Mouse (Mus musculus) adrenal gland, postnatal 36 days (tissue): ENCODE data around the gene Poc1a. TPM values are rescaled to one million over a fixed set of nuclear protein-coding genes. Genes with fewer than 3 reads are reported as not detected.

Experiments used
- DNase-seq, 2 experiments: peaks; one replicate each; pipeline ENCODE4 v3.0.0; 2021; ENCODE audit warnings: mixed read lengths in 1 of 2
- total RNA-seq, 2 experiments: library from RNA; stranded (reverse); gene quantifications; 2 replicates each; pipeline ENCODE4 v1.2.3; 2021

Gene Poc1a
- total RNA-seq, 2 experiments from 2014 or later: 3.6 to 5.6 TPM

DNA sequence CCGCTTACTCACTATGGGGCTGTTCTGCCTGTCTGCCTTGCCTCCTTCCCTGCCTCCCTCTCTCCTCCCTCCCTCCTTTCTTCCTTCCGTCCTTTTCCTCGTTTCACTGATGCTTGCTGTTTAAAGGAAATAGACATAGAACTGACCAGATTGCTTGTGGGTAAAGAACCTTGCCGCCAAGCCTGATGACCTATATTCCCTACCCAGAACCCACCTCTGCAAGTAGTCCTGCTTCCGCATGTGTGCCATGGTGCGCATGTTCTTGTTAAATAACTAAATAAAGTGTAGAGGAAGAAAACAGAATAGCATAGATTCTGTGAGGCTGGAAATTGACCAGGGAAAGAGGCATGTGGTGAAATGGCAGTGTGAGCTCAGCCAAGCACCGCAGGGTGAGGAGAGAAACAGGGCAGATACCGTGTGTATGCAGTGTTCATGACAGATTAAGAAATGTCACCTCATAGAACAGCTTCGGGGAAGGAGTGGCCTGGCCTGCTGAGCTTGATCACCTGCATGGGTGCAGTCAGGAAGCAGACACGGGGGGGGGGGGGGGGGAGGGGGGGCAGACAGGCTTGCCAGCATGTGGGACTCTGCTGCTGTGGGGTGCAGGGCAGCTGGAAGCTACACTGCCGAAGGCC, 20.7 kb downstream of the Poc1a start:
- no peak for DNase-seq

DNA sequence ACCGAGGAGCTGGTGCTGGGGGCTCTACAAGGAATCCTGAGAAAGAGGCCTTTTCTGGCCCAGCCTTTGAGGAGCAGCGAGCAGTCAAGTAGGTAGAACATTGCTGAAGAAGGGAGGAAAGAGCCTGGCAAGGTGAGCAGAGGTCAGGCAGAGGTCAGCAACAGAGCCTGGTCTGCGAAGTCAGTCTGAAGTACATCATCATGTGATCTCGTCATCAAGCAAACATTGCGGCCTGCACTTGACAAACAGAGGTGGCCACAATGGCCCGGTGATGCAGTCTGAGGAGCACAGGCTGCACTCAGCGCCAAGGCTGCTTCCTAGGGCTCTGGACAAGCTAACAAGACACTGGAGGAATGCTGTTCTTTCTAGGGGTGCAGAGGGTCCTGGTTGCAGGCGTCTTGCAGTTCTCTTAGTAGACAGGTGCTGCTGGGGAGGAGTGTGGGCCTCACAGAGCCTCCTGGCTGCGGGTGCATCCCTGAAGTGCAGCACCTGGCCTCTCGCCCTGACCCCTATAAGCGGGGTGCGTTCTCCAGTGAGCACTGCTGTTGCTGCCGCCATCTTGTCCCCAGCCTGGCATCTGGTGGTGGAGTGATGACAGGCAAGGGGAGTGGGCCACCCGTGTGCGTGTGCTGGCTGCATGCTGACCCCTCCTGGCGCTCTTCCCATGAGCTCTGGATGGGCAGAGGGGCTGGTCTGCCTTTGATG, 21.7 kb downstream of the Poc1a start:
- DNase-seq: no peak

DNA sequence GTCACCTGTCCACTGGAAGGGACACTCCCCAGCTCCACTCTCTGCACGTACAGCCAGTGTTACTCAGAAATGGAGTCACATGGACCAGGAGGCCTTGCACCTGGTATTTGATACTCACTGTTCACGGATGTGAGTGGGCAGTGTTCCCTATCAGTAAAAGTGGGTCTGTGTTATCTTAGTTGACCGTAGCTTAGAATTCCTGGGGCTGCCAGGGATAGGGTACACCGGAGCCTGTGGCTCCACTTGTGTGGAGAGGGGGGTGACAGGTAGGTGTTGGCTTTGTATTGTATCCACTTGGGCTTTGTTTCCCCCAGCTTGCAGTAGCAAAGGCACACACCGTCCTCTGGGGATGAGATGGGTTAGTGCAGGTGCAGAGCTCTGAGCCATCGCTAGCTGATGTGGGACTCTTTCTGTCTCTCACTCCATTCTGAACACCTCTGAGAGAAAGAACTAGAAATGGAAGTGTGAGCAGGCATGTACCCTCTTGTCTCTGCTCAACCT, 22.6 kb downstream of the Poc1a start:
- no peak for DNase-seq

DNA sequence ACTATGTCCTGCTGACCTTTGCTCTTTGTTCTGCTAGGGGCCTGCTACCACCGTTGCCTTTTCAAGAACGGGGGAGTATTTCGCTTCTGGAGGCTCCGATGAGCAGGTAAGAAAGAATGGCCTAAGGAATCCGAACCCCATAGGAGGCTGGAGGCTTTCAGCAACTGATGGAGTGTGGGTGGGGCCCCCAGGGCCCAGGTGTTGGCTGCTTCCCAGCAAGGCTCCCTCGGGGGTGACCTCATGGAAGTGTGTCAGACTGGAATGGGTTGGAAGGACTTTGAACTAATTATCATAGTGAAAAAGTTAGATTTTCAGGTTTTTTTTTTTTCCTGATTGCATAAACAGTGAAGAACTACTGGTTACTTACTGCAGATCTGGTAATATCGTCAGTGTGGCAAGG, 24.4 kb downstream of the Poc1a start:
- DNase-seq: peak in 1 of 2 experiments; percentile 58

DNA sequence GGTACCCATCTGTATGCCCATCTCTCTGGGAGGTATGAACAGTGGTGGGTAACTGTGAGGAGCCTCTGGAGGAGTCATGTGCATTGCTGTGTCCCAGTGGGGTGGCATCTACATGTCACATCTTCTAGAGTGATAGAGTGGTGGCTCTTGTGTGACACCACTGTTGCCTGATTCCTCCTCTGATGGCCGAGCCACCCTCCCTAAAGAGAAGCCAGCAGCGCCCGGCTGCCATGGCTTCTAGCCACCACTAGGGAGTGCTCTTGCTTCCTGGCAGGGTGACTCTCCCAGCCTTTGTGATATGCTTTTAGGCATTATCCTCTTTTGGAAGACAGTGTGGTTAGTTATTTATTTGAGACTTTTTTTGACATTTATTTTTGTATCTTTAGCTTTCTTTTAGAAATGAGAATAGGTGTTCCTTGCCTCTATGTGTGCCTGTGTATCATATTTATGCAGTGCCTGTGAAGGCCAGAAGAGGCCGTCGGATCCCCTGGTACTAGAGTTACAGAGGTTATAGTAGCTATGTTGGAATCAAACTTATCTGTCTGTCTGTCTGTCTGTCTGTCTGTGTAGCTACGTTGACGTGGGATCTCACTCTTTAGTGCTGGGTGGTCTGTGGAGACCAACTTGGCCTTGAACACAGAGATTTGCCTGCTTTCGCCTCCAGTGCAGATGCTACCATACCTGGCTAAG, 25.9 kb downstream of the Poc1a start:
- peak; percentile 77 to 87 for DNase-seq

DNA sequence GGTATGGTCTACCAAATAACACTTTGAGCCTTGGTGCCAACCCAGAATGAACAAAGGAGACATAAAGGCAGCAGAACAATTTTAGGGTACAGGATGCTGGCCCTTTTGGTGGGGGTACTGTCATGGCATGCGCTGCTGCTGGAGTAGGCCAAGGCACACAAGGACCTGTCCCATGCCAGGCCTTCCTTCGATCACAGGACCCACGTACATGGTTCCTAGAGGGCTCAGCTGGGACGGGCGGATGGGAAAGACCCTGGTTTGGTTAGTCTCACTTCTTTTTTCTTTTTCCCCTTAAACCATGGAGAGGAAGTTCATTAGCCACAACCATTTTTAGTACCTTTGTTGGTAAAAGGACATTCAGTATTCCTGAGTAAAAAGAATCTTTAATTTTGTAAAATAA, 27.3 kb downstream of the Poc1a start:
- DNase-seq: no peak

DNA sequence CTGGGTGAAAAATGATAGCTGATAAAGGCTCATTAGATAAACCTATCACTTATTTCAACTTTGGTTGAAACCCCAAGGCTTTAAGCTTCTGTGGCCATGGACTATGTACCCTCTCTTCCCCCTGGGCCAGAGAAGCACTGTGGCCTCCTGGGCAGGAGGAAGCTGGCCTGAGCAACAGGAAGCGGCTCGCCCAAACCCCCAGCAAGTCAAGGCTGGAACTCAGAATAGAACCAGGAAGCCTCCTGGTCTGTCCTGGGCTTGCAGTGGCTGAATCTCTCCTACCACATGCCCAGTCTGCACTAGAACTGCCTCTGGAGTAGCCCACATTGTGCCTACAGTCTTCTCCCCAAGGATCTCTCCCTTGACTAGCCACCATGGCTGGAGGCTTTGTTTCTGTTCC, 27.7 kb downstream of the Poc1a start:
- DNase-seq: peak; percentile 17 to 35

DNA sequence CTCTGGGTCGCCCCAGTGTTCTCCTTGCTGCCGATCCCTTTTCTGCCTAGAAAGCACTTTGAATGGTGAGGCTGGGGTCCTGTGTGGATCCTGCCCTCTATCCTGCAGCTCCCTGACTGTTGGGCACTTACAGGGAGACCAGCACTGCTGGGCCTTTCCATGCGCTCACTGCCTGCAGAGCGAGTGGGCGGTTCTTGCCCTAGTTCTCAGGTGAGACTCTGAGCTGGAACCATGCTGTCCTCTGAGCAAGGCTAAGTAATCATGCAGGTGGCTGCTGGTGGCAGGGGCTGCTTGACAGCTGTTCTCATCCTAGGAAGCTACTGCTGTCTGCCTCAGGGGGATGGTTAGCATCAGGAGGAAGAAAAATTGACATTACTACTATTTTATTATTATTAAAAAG, 28.1 kb downstream of the Poc1a start:
- no peak for DNase-seq

DNA sequence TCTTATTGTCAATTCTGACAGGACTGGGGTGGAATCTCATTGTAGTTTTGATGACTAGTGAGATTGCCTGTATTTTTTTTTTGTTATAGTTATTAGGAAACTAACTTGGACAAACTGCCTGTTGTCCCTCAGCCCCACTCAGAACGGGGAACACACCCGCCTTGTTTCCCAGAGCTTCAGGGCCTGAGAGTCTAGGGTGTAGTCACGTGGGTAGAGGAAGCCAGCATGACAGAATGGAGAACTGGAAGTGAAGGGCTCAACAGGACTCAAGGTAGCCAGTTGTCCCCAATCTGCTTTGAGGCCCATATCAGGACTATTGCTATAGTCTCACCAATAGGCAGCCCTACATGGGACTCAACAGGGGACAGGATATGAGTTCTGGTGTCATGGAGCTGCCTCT, 29.0 kb downstream of the Poc1a start:
- DNase-seq: no peak

DNA sequence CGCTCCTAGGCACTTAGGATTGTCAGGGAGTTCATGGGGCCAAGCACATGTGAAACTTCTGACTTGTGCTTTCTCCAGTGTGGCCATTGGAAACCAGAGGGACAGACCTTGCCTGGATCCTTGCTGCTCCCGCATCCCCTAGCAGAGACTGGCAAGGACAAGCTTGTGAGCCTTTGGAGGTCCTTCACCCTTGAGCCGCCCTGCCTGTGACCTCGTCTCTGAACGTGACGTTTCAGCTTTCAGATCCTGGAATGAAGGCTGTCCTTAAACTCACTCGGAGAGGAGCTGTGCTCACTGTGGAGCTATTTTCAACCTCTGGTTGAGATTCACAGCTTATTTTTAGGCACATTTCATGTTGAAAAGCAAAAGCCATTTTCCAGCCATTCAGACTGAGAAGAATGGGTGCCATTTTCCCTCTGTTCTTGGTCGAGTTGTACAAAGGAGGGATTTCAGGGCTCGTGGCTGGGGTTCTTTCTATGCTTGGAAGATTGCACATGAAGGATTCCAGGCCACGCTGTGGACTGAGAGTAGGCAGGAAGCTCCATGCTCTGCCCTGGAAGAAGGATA, 30.8 kb downstream of the Poc1a start:
- no peak for DNase-seq

DNA sequence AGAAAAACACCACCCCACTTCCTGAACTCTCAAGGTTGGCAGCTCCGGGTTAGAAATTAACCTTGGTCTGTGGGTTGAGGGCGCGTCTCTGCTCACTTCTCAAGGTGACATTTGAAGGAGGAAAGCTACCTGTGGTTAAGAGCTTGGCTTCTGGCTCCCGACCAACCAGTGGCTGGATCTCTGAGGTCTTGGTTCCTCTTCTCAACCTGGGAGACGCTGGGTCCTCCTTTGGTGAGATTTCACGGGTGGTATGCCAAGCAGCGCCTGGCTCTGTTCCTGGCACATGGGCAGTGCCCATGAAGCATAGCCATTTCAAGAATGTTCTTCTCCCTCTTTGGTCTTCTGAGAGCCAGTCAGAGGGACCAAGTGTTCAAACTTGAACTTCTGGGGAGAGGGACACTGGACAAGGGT, 32.1 kb downstream of the Poc1a start:
- no peak for DNase-seq

DNA sequence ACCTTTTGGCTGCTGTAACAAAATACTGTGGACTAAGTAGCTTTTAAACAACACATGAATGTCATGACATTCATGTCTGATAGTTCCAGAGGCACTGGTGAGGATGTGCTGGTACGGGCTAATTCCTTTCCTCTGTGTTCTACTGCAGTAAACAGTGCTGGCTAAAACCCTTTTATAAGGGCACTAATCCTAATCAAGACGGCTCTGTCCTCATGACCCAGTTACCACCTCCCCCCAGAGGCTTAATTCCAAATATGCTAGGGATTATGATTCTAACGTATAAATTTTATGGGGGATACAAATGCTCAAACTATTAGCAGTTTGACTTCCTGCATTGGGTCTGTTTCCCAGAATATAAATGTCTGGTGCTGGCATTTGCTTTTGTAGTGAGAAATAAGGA, 33.3 kb downstream of the Poc1a start:
- DNase-seq: no peak

DNA sequence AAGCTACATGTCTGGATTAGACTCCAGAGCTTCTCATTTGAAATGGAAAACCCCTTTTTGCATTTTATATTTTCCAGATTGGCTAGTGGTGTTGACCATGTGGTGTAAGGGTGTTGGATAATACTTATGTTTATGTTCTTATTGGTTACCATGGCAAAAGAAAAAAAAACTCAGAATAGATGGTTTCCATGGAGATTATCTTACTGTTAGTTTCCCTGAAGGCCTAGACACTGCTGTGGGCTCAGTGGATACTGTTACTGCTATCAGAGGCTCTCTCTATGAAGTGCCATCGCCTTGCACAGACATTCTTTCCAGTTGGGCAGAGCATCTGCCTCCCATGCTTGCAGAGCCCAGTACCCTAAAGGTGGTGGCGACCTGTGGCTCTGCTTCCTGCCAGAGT, 37.2 kb downstream of the Poc1a start:
- DNase-seq: no peak

DNA sequence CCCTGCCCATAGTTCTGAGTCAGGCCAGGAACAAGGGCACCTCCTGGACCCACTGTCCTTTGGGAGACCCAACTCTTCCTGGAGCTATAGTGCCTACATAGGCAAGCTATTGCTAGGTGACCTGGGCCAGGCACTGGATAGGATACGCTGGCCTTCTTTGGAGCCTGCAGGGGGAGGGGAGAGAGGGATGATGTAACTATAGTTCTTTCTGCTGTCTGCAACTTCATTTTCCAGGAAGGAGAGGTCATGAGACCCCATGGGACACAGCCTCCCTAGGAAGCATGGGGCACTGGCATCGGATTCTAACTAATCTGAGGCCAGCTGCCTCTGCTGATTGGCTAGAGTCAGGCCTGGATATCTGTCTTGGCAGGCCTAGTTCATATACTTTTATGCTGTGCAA, 38.2 kb downstream of the Poc1a start:
- DNase-seq: peak in 1 of 2 experiments; percentile 46

DNA sequence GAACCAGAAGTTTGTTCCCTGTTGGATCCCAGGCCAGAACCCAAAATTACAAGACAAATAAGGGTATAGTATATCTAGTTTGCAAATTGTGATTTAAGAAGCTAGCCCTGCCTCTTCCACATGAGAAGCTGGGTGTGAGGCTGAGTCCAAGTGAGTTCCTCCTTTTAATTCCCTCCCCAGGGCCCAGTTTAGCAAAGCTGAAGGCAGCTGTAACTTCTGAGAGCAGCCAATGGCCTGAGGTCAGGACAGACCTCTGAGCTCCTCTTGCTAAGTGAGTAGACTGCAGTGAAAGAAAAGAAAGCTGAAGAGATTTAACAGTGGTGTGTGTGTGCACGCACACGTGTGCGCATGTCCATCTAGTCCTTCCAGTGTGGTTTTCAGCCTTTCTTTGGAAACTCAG, 41.6 kb downstream of the Poc1a start:
- no peak for DNase-seq

DNA sequence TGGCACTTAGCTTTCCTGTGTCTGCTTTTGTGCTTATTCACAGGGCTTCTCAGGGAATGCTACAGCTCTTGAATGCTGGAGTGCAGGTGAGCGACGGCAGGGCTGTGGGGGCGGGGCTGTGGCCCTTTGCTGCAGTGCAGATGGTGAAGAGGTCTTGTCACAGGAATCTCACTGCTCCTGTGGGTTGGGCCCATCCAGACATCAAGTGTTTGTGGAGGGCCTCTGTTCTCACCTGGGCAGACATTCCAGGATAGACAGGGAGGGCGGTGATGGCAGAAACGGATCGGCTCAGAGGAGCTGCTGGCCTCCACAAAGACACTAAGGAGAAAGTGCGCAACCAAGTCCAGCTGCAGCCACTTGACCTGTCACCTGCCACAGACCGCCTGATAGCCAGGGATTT, 45.4 kb downstream of the Poc1a start:
- no peak for DNase-seq

DNA sequence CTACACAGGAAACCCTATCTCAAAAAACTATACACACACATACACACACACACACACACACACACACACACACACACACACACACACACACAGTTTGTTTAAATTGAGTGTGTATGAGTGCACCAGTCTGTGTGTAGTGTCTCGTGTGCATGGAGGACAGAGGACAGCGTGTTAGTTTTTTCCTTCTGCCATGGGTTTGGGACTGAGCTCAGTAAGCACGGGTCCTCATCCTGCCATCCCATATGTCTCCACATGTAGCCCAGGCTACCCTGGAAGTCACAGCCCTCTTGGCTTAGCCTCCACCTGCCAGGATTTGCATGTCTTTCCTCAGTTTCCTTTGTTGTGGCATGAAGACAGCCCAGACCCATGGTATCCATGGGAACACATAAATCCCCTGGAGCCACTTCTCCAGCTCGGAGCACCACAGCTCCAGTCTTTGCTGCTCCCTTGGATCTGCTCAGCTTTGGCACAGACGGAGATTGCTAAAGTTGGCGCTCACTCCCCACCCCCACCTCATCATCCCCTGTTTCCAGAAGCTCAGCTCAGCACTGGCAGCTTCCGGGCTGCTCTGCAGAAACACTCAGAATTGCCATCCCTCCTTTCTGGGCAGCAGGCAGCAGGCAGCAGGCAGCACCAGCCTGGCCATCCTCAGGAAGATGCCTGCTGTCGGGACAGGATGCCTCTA, 46.4 kb downstream of the Poc1a start:
- DNase-seq: no peak

DNA sequence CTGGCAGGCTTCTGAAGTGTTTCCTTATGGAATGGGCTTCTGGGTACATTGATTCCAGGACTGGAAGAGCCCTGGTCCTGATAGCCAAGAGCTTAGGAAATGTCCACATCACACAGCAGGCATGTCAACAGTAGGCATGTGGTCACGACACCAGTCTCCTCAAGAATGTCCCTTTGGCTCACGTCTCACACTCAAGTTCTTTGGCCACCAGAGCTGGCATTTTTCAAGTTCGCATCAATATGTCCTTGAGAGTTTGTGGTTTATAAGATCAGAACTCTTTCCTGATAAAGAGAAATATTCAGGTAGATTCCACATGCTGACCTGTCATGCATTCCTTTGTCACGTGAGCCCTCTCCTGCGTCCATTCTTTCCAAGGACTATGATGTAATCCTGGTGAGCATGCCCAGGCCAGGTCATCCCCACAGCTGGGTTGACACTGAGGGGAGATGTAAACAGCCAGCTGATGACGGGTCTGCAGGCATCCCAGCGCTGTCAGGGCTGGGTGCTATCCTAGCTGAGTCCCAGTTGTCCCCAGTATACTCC, 47.3 kb downstream of the Poc1a start:
- no peak for DNase-seq

DNA sequence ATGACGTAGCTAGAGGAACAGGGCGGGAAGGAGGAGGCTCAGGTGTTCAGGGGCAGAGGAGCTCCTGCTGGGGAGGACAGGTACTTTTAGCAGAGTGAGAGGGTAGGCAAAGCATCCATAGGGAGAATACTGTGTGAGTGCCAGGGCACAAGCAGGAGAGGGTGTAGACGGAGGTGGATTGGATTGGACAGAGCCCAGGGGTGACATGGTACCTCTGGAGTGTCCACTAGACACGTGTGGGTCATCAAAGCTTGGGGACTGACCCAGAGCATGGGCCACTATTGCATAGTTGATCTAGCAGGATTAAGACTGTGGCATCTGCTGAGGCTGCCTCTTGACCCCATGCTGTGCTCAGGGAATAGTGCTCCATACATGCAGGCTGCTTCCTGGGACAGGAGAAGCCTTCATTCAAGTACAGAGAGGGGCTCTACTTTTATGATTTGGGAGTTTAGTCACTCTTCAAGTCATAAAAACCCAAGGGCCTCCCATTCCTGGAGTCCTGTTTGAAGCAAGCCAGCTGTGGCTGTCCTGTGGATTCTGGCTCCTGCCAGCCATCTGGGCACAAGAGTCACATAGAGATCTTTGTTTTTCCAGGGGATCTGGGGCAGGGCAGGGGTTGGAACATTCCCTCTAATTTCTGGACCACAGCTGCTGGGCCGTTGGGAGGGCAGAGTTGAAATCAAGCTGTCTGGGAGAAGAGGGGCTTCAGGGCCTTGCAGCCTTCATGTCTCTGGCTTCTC, 48.1 kb downstream of the Poc1a start:
- DNase-seq: no peak

DNA sequence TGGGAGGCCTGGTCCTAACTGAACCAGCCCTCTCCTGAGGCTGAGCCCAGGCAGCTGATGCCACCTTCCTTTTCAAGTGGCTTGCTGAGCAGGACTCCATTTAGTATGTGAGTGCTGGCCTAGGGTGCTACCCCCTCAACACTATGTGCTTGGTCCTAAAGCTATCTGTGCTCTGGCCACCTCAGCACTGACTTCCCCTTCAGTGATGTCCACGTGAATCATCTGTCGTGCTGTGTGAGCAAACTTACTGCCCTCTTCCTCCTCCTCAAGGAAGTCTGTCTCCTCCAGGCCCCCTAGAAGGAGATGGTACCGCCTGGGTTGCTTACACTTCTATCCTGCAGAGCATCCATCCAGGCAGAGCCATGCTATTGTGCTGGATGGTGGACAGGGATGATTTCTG, 51.9 kb downstream of the Poc1a start:
- no peak for DNase-seq

DNA sequence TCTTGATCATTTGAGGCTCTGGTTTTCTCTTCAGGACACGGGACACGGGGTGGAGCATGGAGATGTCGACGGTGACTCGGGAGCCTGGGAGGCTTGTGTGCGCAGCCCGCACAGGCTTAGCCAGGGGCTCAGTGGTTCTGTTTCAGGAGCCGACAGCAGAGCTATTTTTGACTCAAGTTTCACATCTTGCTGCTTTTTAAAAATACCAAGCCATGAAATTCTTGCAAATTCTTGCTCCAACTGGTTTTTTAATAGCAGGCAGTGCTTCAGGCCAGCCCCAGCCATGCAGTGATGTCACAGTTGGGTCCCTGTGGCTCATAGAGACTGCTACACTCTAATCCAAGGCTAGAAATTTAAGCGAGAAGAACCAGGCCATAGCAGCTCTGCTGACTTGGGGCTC, 56.8 kb downstream of the Poc1a start:
- no peak for DNase-seq
